Mouse (Mus musculus) liver, embryonic 13.5 days (tissue): ENCODE results near the gene Spsb2. TPM values are rescaled to one million over a fixed set of nuclear protein-coding genes. Genes with fewer than 3 reads are reported as not detected.
A peak's percentile ranks its signal among the peaks of the same experiment; 100 is the strongest.

Experiments
- ATAC-seq: fragments of 200-750 bp; cut with Nextera tagmentation; 2 replicates; pipeline ENCODE4 v1.8.0; 2017; ENCODE audit warnings: low read depth, mild to moderate bottlenecking, moderate number of reproducible peaks, moderate library complexity
- DNase-seq: peaks from one replicate; pipeline ENCODE4 v3.0.0; 2022
- H3K27ac ChIP-seq: fragments of 300-500 bp; sonication (generic); 2 replicates; pipeline ENCODE4 v1.5.1; 2015; ENCODE audit warnings: moderate library complexity, mild to moderate bottlenecking, inconsistent platforms
- H3K27me3 ChIP-seq: fragments of 300-500 bp; sonication (generic); 2 replicates; pipeline ENCODE4 v1.6.1; 2015; ENCODE audit warnings: mild to moderate bottlenecking, inconsistent platforms
- H3K36me3 ChIP-seq: fragments of 300-500 bp; sonication (generic); 2 replicates; pipeline ENCODE4 v1.6.1; 2015; ENCODE audit warnings: mild to moderate bottlenecking, inconsistent platforms
- H3K4me1 ChIP-seq: fragments of 300-500 bp; sonication (generic); replicated peaks from 2 replicates; pipeline ENCODE4 v1.6.1; 2015; ENCODE audit warnings: inconsistent platforms
- H3K4me2 ChIP-seq: fragments of 300-500 bp; sonication (generic); 2 replicates; pipeline ENCODE4 v1.6.1; 2015; ENCODE audit warnings: inconsistent platforms, mild to moderate bottlenecking, moderate library complexity
- H3K4me3 ChIP-seq: fragments of 300-500 bp; sonication (generic); replicated peaks from 2 replicates; pipeline ENCODE4 v1.5.1; 2015; ENCODE audit warnings: mild to moderate bottlenecking, inconsistent platforms
- H3K9ac ChIP-seq: fragments of 300-500 bp; sonication (generic); 2 replicates; pipeline ENCODE4 v1.6.1; 2015; ENCODE audit warnings: mild to moderate bottlenecking, inconsistent platforms
- H3K9me3 ChIP-seq: fragments of 300-500 bp; sonication (generic); replicated peaks from 2 replicates; pipeline ENCODE4 v1.6.1; 2016; ENCODE audit warnings: inconsistent platforms
- WGBS: fragments of 180-500 bp; shearing (Covaris S2); methylation state at CpG from one replicate; pipeline ENCODE4 v1.1.7; 2015; ENCODE audit not compliant: insufficient replicate concordance; 5-methylcytosine and 5-hydroxymethylcytosine counted together
- polyA plus RNA-seq: library from polyadenylated mRNA; unstranded; fragments of >200 nt; fragmentation: Nextera tagmentation; extraction: Ambion mirVana; gene quantifications from 2 replicates; pipeline ENCODE4 v1.2.1, GENCODE M21; 2015

Spsb2 gene
- polyA plus RNA-seq, 1 experiment from 2014 or later, result 8.6 TPM

GRCm38 (mm10) chr6:124779222-124779983, 29.1 kb upstream of the Spsb2 start, which contains the start of gene Lrrc23:
Lrrc23 (minus strand) TSS chr6:124779727.
- Histone ChIP-seq H3K9me3 (no peaks in the 10 kb centered on the region), H3K4me1 (peaks cover 11% of the 10 kb centered on the region; the same call in 1 of the 2 replicates), H3K27ac (no peak within 1 kb of the TSS), H3K9ac (no peak within 1 kb of the TSS), H3K36me3 (no peaks in the 10 kb centered on the region), H3K27me3 (peaks cover 41% of the 10 kb centered on the region), H3K4me2 (peak within 1 kb of the TSS; percentile 44), H3K4me3 (peak within 1 kb of the TSS; percentile 4)
- ATAC-seq (no peak), DNase-seq (no peak)
- WGBS, result 2% methylated on average over 23 of the region's 23 CpGs

- peak overlapping the region; percentile 44 for H3K4me2 ChIP-seq
- peaks cover 11% of the 10 kb centered on the region; the same call in 1 of the 2 replicates for H3K4me1 ChIP-seq
- H3K27ac ChIP-seq, result no peak overlapping the region
- H3K27me3 ChIP-seq, result peaks cover 41% of the 10 kb centered on the region
- ATAC-seq, result no peak
- peak overlapping the region; percentile 4 for H3K4me3 ChIP-seq
- H3K36me3 ChIP-seq, result no peaks in the 10 kb centered on the region
- H3K9me3 ChIP-seq, result no peaks in the 10 kb centered on the region
- WGBS, result 10% methylated on average over 10 of the region's 10 CpGs
- no peak for DNase-seq
- no peak overlapping the region for H3K9ac ChIP-seq
Observed at GRCm38 (mm10) chr6:124779984-124780416, 28.5 kb upstream of the Spsb2 start.

GRCm38 (mm10) chr6:124780917-124781316, 27.5 kb upstream of the Spsb2 start:
- Histone ChIP-seq H3K9me3 (no peaks in the 10 kb centered on the region), H3K36me3 (no peaks in the 10 kb centered on the region), H3K4me2 (no peak overlapping the region), H3K27me3 (peaks cover 41% of the 10 kb centered on the region), H3K4me1 (peaks cover 11% of the 10 kb centered on the region; the same call in 1 of the 2 replicates), H3K9ac (no peak overlapping the region), H3K27ac (no peak overlapping the region), H3K4me3 (no peak overlapping the region)
- ATAC-seq, result no peak
- WGBS, result 76% methylated on average over 7 of the region's 7 CpGs
- DNase-seq, result no peak

GRCm38 (mm10) chr6:124782436-124782835, 26.0 kb upstream of the Spsb2 start:
- no peak for DNase-seq
- 0 out of 2 replicates have a peak overlapping the region, but pooled peaks have one; percentile 10 for H3K4me3 ChIP-seq
- 18% methylated on average over 6 of the region's 6 CpGs for WGBS
- peaks cover 11% of the 10 kb centered on the region; the same call in 1 of the 2 replicates for H3K4me1 ChIP-seq
- no peak for ATAC-seq
- H3K9me3 ChIP-seq, result no peaks in the 10 kb centered on the region
- peaks cover 41% of the 10 kb centered on the region for H3K27me3 ChIP-seq
- H3K9ac ChIP-seq, result no peak overlapping the region
- no peaks in the 10 kb centered on the region for H3K36me3 ChIP-seq
- peak overlapping the region; percentile 21 for H3K4me2 ChIP-seq
- no peak overlapping the region for H3K27ac ChIP-seq

- ATAC-seq (peak; percentile 48), DNase-seq (no peak)
- H3K9ac ChIP-seq, result no peak overlapping the region
- peaks cover 7% of the 10 kb centered on the region; the same call in 1 of the 2 replicates for H3K4me1 ChIP-seq
- no peaks in the 10 kb centered on the region for H3K9me3 ChIP-seq
- H3K4me2 ChIP-seq, result no peak overlapping the region
- H3K27ac ChIP-seq, result no peak overlapping the region
- no peak overlapping the region for H3K4me3 ChIP-seq
- H3K27me3 ChIP-seq, result no peaks in the 10 kb centered on the region; the same call in 1 of the 2 replicates
- WGBS, result 38% methylated on average over 8 of the region's 8 CpGs
- H3K36me3 ChIP-seq, result no peaks in the 10 kb centered on the region
Observed at GRCm38 (mm10) chr6:124786756-124787420, 21.6 kb upstream of the Spsb2 start.

- Histone ChIP-seq H3K4me1 (peaks cover 4% of the 10 kb centered on the region; the same call in 1 of the 2 replicates), H3K27me3 (no peaks in the 10 kb centered on the region), H3K9ac (no peak overlapping the region), H3K27ac (no peak overlapping the region), H3K36me3 (no peaks in the 10 kb centered on the region), H3K4me3 (no peak overlapping the region), H3K9me3 (no peaks in the 10 kb centered on the region), H3K4me2 (no peak overlapping the region)
- DNase-seq (no peak), ATAC-seq (no peak)
- WGBS, result 69% methylated on average over 10 of the region's 10 CpGs
Observed at GRCm38 (mm10) chr6:124787722-124788121, 20.7 kb upstream of the Spsb2 start.

- no peak overlapping the region for H3K27ac ChIP-seq
- no peak for ATAC-seq
- no peaks in the 10 kb centered on the region for H3K36me3 ChIP-seq
Observed at GRCm38 (mm10) chr6:124789519-124789918, 18.9 kb upstream of the Spsb2 start.

GRCm38 (mm10) chr6:124790121-124790520, 18.3 kb upstream of the Spsb2 start:
- H3K9me3 ChIP-seq, result no peaks in the 10 kb centered on the region
- H3K4me1 ChIP-seq, result peaks cover 4% of the 10 kb centered on the region
- H3K27me3 ChIP-seq, result no peaks in the 10 kb centered on the region
- no peak overlapping the region for H3K9ac ChIP-seq
- H3K36me3 ChIP-seq, result no peaks in the 10 kb centered on the region
- no peak for DNase-seq
- WGBS, result 63% methylated on average over 4 of the region's 4 CpGs
- no peak overlapping the region for H3K27ac ChIP-seq
- ATAC-seq, result no peak
- no peak overlapping the region for H3K4me3 ChIP-seq
- H3K4me2 ChIP-seq, result no peak overlapping the region

More at GRCm38 (mm10) chr6:124789519-124789918, 18.9 kb upstream of the Spsb2 start:
- Histone ChIP-seq H3K4me3 (no peak overlapping the region), H3K9ac (no peak overlapping the region), H3K9me3 (no peaks in the 10 kb centered on the region), H3K27me3 (no peaks in the 10 kb centered on the region), H3K4me1 (peaks cover 4% of the 10 kb centered on the region; the same call in 1 of the 2 replicates), H3K4me2 (no peak overlapping the region)
- 72% methylated on average over 4 of the region's 4 CpGs for WGBS
- DNase-seq, result no peak

- ATAC-seq (no peak), DNase-seq (no peak)
- WGBS, result 70% methylated on average over 3 of the region's 3 CpGs
Observed at GRCm38 (mm10) chr6:124791911-124792310, 16.6 kb upstream of the Spsb2 start.

GRCm38 (mm10) chr6:124795781-124796180, 12.7 kb upstream of the Spsb2 start:
- ATAC-seq, result peak; percentile 12; the same call in 1 of the 2 replicates
- WGBS, result 75% methylated on average over 4 of the region's 4 CpGs

More at GRCm38 (mm10) chr6:124791911-124792310, 16.6 kb upstream of the Spsb2 start:
- Histone ChIP-seq H3K27ac (no peak overlapping the region), H3K4me3 (no peak overlapping the region), H3K9ac (no peak overlapping the region), H3K9me3 (no peaks in the 10 kb centered on the region), H3K36me3 (no peaks in the 10 kb centered on the region), H3K4me2 (no peak overlapping the region), H3K4me1 (peaks cover 16% of the 10 kb centered on the region), H3K27me3 (no peaks in the 10 kb centered on the region)

GRCm38 (mm10) chr6:124796200-124796599, 12.3 kb upstream of the Spsb2 start:
- Histone ChIP-seq H3K36me3 (no peaks in the 10 kb centered on the region), H3K4me1 (peaks cover 12% of the 10 kb centered on the region), H3K9ac (no peak overlapping the region), H3K27me3 (no peaks in the 10 kb centered on the region), H3K4me2 (no peak overlapping the region), H3K9me3 (no peaks in the 10 kb centered on the region), H3K27ac (peak overlapping the region; percentile 19), H3K4me3 (no peak overlapping the region)
- ATAC-seq (peak; percentile 55; the same call in 1 of the 2 replicates), DNase-seq (no peak)
- WGBS, result 70% methylated on average over 2 of the region's 2 CpGs

More at GRCm38 (mm10) chr6:124795781-124796180, 12.7 kb upstream of the Spsb2 start:
- Histone ChIP-seq H3K9ac (no peak overlapping the region), H3K27ac (peak overlapping the region; percentile 19; the same call in 1 of the 2 replicates), H3K4me1 (peaks cover 12% of the 10 kb centered on the region), H3K4me2 (no peak overlapping the region), H3K4me3 (no peak overlapping the region), H3K9me3 (no peaks in the 10 kb centered on the region), H3K27me3 (no peaks in the 10 kb centered on the region), H3K36me3 (no peaks in the 10 kb centered on the region)
- no peak for DNase-seq
